Mouse (Mus musculus) heart, adult 18-20 months (tissue): ENCODE measurements around the gene Nfix. TPM values are rescaled to one million over a fixed set of nuclear protein-coding genes. Genes with fewer than 3 reads are reported as not detected.
A peak's percentile ranks its signal among the peaks of the same experiment; 100 is the strongest.

ENCODE experiments used
- DNase-seq, 2 experiments: peaks; one replicate each; pipeline ENCODE4 v3.0.0; 2021 to 2022; ENCODE audit warnings: mixed read lengths in 1 of 2
- total RNA-seq, 2 experiments: library from RNA; stranded (reverse); gene quantifications; 2 replicates each; pipeline ENCODE4 v1.2.3; 2021

Gene Nfix
- total RNA-seq, 2 experiments from 2014 or later, result 250 to 260 TPM

DNA sequence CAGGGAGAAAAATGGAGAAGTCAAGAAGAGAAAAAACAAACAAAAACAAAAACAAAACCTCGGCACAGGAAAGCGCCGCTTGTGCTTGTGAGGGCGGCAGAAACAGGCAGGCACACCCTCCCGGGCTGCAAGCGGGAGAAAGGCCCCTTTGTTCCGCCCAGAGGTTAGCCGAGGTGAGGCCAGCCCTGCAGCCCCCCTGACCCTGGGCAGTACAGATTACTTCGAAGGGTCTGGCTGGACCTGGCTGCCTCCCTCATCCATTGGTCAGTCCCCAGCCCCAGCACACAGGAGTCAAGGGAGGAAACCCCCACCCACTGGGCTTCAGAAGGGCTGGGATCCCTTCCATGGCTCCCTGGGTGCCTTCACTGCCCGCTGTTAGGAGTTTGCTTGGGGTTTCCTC lies 61.9 kb downstream of the Nfix start:
- DNase-seq, result no peak

GRCm38 (mm10) chr8:84737608-84738007 lies 62.5 kb downstream of the Nfix start:
- DNase-seq, result peak; percentile 88 to 89

GRCm38 (mm10) chr8:84736521-84736920 lies 63.6 kb downstream of the Nfix start:
- no peak for DNase-seq

- DNase-seq, result peak; percentile 50 to 71
Observed at GRCm38 (mm10) chr8:84735597-84735996, 64.5 kb downstream of the Nfix start.

- no peak for DNase-seq
Observed at GRCm38 (mm10) chr8:84734680-84735079, 65.5 kb downstream of the Nfix start.

DNA sequence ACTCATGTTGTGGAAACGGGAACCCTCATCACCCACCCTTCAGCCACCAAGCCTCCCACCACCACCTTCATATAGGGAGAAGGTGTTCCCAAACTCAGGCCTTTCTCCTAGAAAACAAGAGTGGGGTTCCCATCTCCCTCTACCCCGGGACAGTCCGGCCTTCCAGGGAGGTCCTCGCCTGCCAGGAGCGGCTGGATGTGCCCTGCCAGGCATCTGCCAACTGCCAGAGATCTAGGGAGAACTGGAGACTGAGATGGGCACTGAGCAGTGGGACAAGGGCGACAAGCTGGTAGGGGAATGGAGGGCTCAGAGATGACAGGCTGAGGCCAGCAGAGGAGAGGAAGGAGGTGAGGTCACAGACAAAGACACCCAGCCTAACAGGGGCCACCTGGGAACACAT lies 66.2 kb downstream of the Nfix start:
- peak in 1 of 2 experiments; percentile 40 for DNase-seq

GRCm38 (mm10) chr8:84732996-84733395 lies 67.1 kb downstream of the Nfix start:
- DNase-seq, result peak in 1 of 2 experiments; percentile 47

- DNase-seq, result peak in 1 of 2 experiments; percentile 48
Observed at GRCm38 (mm10) chr8:84732545-84732944, 67.6 kb downstream of the Nfix start.

- DNase-seq, result peak in 1 of 2 experiments; percentile 43
Observed at GRCm38 (mm10) chr8:84731371-84732177, 68.6 kb downstream of the Nfix start.

DNA sequence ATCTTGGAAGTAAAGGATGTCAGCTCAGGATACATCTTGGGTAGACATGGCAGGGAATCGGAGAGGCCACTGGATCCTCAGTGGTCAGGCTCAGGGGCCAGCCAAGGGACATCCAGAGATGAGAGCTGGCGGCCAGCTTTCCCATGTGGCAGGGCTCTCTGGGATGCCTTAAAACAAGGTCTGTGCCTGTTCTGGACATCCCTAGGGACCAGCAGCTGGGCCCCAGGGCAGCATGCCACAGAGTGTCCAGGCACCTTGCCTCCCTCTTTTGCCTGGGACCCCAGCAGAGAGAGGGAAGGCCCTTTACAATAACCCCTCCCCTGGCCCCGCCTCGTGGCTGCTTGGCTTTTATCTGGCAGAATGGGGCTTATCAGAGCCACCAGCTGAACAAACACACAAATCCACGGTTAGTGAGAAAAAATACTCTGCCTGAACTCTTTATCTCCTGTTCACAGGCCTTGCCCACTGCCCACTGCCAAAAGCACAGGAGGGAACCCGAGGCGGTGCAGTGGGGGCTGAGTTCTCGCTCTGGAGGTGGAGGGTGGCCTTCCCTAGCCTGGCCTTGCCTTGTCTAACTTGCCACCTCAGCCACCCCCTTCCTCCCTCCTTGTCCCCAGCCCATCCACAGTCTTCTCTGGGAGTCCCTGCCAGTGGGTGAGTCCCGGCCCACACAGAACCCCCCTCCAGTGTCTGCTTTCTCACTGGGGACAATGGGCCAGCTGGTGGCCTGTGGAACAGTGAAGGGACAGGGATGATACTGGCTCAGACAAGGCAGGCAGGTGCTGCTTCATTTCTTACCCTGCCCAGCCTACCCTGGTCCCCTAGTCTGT lies 69.4 kb downstream of the Nfix start:
- DNase-seq, result peak; percentile 84 to 86

- DNase-seq, result peak; percentile 79 to 83
Observed at GRCm38 (mm10) chr8:84729921-84730362, 70.2 kb downstream of the Nfix start.

- no peak for DNase-seq
Observed at GRCm38 (mm10) chr8:84728474-84728873, 71.7 kb downstream of the Nfix start.

- DNase-seq, result peak; percentile 71 to 74
Observed at GRCm38 (mm10) chr8:84725941-84726259, 74.2 kb downstream of the Nfix start.

DNA sequence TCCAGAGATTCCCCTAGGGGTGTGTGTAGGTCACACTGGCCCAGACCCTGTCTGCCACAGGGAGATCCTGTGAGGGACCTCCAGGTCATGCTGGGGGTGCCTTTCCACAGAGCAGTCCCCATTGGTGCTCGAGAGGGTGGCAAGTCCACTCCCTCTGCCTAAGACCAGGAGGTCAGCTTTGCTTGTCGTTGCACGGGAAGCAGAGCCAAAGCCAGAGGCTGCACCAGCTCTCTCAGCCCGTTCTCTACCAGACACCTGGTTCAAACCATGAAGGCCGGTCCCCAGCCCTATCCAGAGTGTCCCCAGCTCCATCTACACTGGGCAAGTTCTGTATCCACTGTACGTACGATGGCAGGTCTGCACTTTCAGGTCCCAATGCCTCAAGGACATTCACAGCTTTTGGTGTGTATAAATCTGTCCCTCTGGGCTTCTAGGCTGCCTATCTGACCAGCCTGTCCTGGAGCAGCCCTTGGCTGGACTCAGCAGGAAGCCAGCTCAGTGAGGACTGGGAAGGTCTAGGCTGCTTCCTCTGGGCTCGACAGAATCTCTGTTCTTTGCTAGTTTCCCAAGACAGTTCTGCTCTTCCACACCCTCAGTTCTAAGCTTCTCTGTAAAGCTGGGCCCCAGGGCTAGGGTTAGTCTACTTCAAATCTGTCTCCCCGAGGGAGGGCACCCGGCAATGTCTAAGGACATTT lies 74.8 kb downstream of the Nfix start:
- peak in 1 of 2 experiments; percentile 43 for DNase-seq

DNA sequence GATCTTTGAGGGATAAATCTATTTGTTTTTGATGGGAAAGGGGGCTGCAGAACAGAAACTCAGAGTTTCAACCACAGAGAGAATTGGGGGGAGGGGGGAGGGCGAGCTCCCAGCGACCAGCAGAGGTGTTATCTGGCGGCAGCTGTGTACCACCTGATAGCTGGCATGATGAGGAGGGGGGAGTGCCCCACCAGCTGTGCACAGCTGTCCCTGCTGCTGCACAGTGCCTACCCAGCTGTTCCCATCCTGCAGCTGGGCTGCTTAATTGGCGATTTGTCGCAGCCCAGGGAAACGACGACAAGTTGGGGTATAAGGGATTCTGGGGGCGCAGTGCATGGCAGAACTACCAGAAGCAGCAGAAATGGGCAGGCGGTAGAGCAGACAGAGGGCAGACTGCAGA lies 75.5 kb downstream of the Nfix start:
- DNase-seq, result no peak

- peak in 1 of 2 experiments; percentile 54 for DNase-seq
Observed at GRCm38 (mm10) chr8:84723571-84723900, 76.6 kb downstream of the Nfix start.

DNA sequence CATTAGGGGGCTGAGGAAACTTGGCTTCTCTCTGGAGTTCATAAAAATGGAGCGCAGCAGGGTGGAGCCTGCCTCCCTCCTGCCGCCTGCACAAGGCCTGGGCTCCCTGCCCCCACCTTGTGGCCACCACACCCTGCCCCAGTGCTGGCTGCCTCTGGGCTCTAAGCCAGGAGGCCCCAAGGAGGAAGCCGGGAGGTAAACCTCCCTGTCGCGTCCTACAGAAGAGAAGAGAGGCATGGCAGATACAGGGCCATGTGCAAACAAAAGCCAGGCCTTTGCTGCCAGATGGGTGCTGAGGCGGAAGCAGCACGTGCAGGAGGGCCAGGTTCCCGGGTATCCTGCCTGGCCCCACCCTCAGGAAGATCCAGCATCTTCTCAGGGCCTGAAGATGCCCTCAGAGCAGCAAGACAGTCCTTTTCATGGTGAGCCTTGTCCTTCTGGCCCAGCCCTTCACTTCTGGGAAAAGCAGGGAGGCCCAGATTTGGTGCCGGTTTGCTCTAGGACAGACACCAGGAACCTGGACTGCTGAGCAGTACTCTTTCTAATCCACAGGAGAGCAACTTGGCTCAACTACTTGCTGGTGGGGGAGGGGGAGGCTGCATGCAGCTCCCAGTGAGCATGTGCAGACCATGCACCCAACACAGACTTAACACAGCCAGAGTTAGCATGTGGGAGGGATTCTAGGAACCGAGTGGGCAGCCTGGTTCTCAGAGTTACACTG lies 77.1 kb downstream of the Nfix start, which contains the start of gene G430095P16Rik:
TSS of gene G430095P16Rik (plus strand) at position 158 of the 721 bp plus-strand sequence.
- DNase-seq, result peak; percentile 81 to 92

- no peak for DNase-seq
Observed at GRCm38 (mm10) chr8:84722530-84722849, 77.7 kb downstream of the Nfix start.

DNA sequence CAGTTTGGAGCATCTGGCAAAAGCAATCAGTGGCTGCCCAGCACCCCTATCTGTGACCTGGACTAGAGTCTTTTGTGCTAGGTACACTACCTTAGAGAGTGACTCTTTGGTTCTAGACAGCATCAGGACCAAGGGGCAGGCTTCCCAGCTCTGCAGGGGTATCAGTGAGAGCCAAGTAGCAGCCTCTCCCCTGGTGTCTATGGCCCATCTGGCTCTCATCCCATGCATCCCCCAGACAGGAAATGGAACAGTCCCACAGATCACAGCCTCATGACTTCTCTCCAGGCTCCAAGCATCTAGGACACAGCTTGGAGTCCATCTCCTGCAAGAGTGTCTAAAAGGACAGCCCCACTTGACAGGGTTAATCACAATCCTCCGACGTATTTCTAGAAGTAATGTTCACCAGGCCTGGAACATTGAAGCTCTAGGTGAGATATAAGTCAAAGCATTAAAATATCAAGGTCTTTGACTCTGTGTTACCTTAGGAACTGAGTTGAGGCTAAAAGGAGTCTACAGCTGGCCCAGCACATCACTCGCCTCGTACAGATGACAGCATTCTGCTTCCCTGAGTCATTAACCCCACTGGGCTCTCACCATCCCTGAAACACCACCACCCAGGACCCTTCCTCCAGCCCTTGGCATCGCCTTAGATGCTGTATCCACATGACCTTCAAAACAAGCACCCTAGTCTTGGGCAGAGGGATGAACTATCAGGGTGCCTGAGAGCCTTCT lies 81.0 kb downstream of the Nfix start:
- DNase-seq, result no peak

DNA sequence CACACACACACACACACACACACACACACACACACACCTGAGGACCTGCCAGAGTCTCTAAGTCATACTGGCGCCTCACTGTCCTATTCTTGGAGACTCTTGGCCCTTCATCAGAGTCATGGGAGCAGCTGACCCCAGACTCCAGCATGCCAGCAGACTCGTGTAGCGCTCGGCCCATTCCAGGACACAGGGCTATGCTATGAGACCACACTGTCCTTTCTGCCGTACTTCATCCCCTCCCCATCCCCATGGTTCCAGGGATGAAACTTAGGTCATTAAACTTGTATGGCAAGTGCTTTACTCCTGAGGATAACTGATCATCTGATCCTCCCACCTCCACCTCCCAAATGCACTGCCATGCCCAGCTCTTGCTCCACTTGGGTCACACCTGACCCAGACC lies 81.7 kb downstream of the Nfix start:
- DNase-seq, result no peak

DNA sequence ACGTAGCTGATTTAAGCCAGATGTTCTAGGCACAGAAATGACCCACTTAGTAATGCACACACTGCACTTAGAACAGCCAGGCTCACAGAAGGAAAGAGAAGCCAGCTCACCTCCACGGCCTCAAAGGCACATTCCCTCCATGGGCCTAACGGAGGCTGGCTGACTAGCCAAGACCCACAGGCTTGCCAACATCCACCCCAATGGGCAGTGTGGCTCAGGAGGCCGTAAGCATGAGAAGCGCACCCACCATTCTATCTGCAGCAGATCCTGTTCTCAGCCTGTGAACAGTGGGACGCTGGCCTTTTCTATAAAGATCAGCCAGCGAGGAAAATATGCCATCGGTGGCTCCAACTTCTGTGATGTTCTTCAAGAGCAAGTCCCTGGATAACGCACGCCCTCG lies 83.4 kb downstream of the Nfix start:
- DNase-seq, result no peak
